Mouse (Mus musculus) lung, postnatal 0 days (tissue): ENCODE measurements around the gene Ece1. TPM values are rescaled to one million over a fixed set of nuclear protein-coding genes. Genes with fewer than 3 reads are reported as not detected.

Experiments used
- ATAC-seq: fragments of 200-750 bp; cut with Nextera tagmentation; 2 replicates; pipeline ENCODE4 v1.8.0; 2017; ENCODE audit warnings: moderate library complexity
- DNase-seq: peaks from one replicate; pipeline ENCODE4 v3.0.0-alpha.2; 2016; ENCODE audit warnings: low spot score
- H3K27ac ChIP-seq: fragments of 300-500 bp; sonication (generic); 2 replicates; pipeline ENCODE4 v1.5.1; 2014; ENCODE audit warnings: antibody characterized with exemption, mild to moderate bottlenecking, low read length, mixed read lengths
- H3K27me3 ChIP-seq: fragments of 300-500 bp; sonication (generic); replicated peaks from 2 replicates; pipeline ENCODE4 v1.6.1; 2014; ENCODE audit warnings: low read length, mixed read lengths; ENCODE audit not compliant: insufficient read depth
- H3K36me3 ChIP-seq: fragments of 300-500 bp; sonication (generic); 2 replicates; pipeline ENCODE4 v1.6.1; 2014; ENCODE audit warnings: low read length, mixed read lengths; ENCODE audit not compliant: insufficient read depth
- H3K4me1 ChIP-seq: fragments of 300-500 bp; sonication (generic); 2 replicates; pipeline ENCODE4 v1.6.1; 2014; ENCODE audit warnings: antibody characterized with exemption, low read depth, low read length, mixed read lengths; ENCODE audit not compliant: insufficient read depth
- H3K4me2 ChIP-seq: fragments of 300-500 bp; sonication (generic); replicated peaks from 2 replicates; pipeline ENCODE4 v1.6.1; 2014; ENCODE audit warnings: low read depth, mild to moderate bottlenecking, low read length, moderate library complexity, mixed read lengths
- H3K4me3 ChIP-seq: fragments of 300-500 bp; sonication (generic); 2 replicates; pipeline ENCODE4 v1.5.1; 2014; ENCODE audit warnings: low read depth, low read length
- H3K9ac ChIP-seq: fragments of 300-500 bp; sonication (generic); replicated peaks from 2 replicates; pipeline ENCODE4 v1.6.1; 2014; ENCODE audit warnings: low read depth, mild to moderate bottlenecking
- H3K9me3 ChIP-seq: fragments of 300-500 bp; sonication (generic); 2 replicates; pipeline ENCODE4 v1.6.1; 2016; ENCODE audit warnings: low read length, mixed read lengths
- CTCF ChIP-seq: IDR thresholded peaks from 2 replicates; pipeline ENCODE4 v1.5.1; 2016; ENCODE audit warnings: antibody characterized with exemption, mild to moderate bottlenecking
- EP300 ChIP-seq: IDR thresholded peaks from 2 replicates; pipeline ENCODE4 v1.6.1; 2016; ENCODE audit warnings: antibody characterized with exemption, mild to moderate bottlenecking, control low read depth
- WGBS: fragments of 180-500 bp; shearing (Covaris S2); extraction: QIAGEN DNeasy Blood & Tissue Kit; methylation state at CpG from one replicate; pipeline ENCODE4 v1.1.7; 2014; 5-methylcytosine and 5-hydroxymethylcytosine counted together
- polyA plus RNA-seq: library from polyadenylated mRNA; unstranded; fragments of >200 nt; fragmentation: Nextera tagmentation; extraction: Ambion mirVana; gene quantifications from 2 replicates; pipeline ENCODE4 v1.2.1, GENCODE M21; 2015

Ece1 gene
- polyA plus RNA-seq, 1 experiment from 2014 or later = 80.9 TPM

- Histone ChIP-seq H3K4me2 (no peak overlapping the region), H3K4me1 (peaks cover 4% of the 10 kb centered on the region; the same call in 1 of the 2 replicates), H3K9ac (no peak overlapping the region), H3K9me3 (no peaks in the 10 kb centered on the region), H3K36me3 (peaks cover 6% of the 10 kb centered on the region; the same call in 1 of the 2 replicates), H3K4me3 (no peak overlapping the region), H3K27me3 (no peaks in the 10 kb centered on the region), H3K27ac (peak overlapping the region; percentile 81)
- TF ChIP-seq EP300 = peak; percentile 95
- TF ChIP-seq CTCF = no peak
- 40% methylated on average over 17 of the region's 17 CpGs for WGBS
- DNase-seq = peak; percentile 92
- ATAC-seq = peak; percentile 93
These were observed 80.1 kb downstream of the Ece1 start for GRCm38 (mm10) chr4:137941871-137942781.

- Histone ChIP-seq H3K36me3 (peaks cover 6% of the 10 kb centered on the region; the same call in 1 of the 2 replicates), H3K27me3 (no peaks in the 10 kb centered on the region), H3K4me1 (peaks cover 4% of the 10 kb centered on the region; the same call in 1 of the 2 replicates), H3K27ac (peak overlapping the region; percentile 66; the same call in 1 of the 2 replicates), H3K4me2 (no peak overlapping the region), H3K9ac (no peak overlapping the region), H3K4me3 (no peak overlapping the region), H3K9me3 (no peaks in the 10 kb centered on the region)
- ATAC-seq (no peak), DNase-seq (no peak)
- 67% methylated on average over 9 of the region's 9 CpGs for WGBS
- TF ChIP-seq CTCF = no peak
These were observed 80.9 kb downstream of the Ece1 start for GRCm38 (mm10) chr4:137942782-137943486.

- Histone ChIP-seq H3K4me3 (no peak overlapping the region), H3K27ac (no peak overlapping the region), H3K9ac (no peak overlapping the region), H3K4me2 (no peak overlapping the region), H3K9me3 (no peaks in the 10 kb centered on the region), H3K27me3 (no peaks in the 10 kb centered on the region), H3K36me3 (peaks cover 6% of the 10 kb centered on the region; the same call in 1 of the 2 replicates), H3K4me1 (peaks cover 4% of the 10 kb centered on the region; the same call in 1 of the 2 replicates)
- ATAC-seq (no peak), DNase-seq (no peak)
- no peak for TF ChIP-seq CTCF
- no peak for TF ChIP-seq EP300
- 78% methylated on average over 10 of the region's 10 CpGs for WGBS
These were observed 81.5 kb downstream of the Ece1 start for GRCm38 (mm10) chr4:137943540-137943939.

- 74% methylated on average over 4 of the region's 4 CpGs for WGBS
- Histone ChIP-seq H3K4me3 (no peak overlapping the region), H3K27ac (no peak overlapping the region), H3K9me3 (no peaks in the 10 kb centered on the region), H3K4me1 (peaks cover 4% of the 10 kb centered on the region; the same call in 1 of the 2 replicates), H3K36me3 (peaks cover 17% of the 10 kb centered on the region), H3K4me2 (no peak overlapping the region), H3K9ac (no peak overlapping the region), H3K27me3 (no peaks in the 10 kb centered on the region)
- DNase-seq (no peak), ATAC-seq (no peak)
- TF ChIP-seq CTCF = peak; percentile 75
- no peak for TF ChIP-seq EP300
These were observed 83.3 kb downstream of the Ece1 start for GRCm38 (mm10) chr4:137945376-137945775.

GRCm38 (mm10) chr4:137946419-137946818 is 84.4 kb downstream of the Ece1 start:
- H3K9ac ChIP-seq = no peak overlapping the region
- ATAC-seq (no peak), DNase-seq (no peak)
- H3K36me3 ChIP-seq = peaks cover 21% of the 10 kb centered on the region
- no peaks in the 10 kb centered on the region for H3K9me3 ChIP-seq
- no peaks in the 10 kb centered on the region for H3K27me3 ChIP-seq
- no peak overlapping the region for H3K27ac ChIP-seq
- H3K4me3 ChIP-seq = no peak overlapping the region
- peaks cover 4% of the 10 kb centered on the region; the same call in 1 of the 2 replicates for H3K4me1 ChIP-seq
- H3K4me2 ChIP-seq = no peak overlapping the region
- TF ChIP-seq CTCF (no peak), EP300 (no peak)
- 87% methylated on average over 8 of the region's 11 CpGs for WGBS

GRCm38 (mm10) chr4:137952840-137953239 is 90.8 kb downstream of the Ece1 start:
- peaks cover 22% of the 10 kb centered on the region; the same call in 1 of the 2 replicates for H3K36me3 ChIP-seq
- ATAC-seq (no peak), DNase-seq (peak; percentile 74)
- no peak overlapping the region for H3K4me3 ChIP-seq
- no peak overlapping the region for H3K4me2 ChIP-seq
- WGBS = 26% methylated on average over 4 of the region's 4 CpGs
- TF ChIP-seq CTCF (peak; percentile 91), EP300 (no peak)
- H3K27me3 ChIP-seq = no peaks in the 10 kb centered on the region
- no peaks in the 10 kb centered on the region for H3K9me3 ChIP-seq
- H3K9ac ChIP-seq = no peak overlapping the region
- H3K27ac ChIP-seq = no peak overlapping the region
- no peaks in the 10 kb centered on the region for H3K4me1 ChIP-seq
